Mouse (Mus musculus): ENCODE measurements at regions not wholly inside any gene's neighbourhood (a gene's known extent, or its start where the extent isn't known, plus 50 kb on each side); places are given as distances from the start of the nearest gene placed in this dataset.

- DNase-seq (ENCODE audit: low spot score in 2 of 2), result no peak
- intact Hi-C loops (cut with DNase I), result no loop called here
These were observed 674.2 kb downstream of the Rfpl4b start for GRCm38 (mm10) chr10:38147421-38147820.

GRCm38 (mm10) chr10:38139196-38139595 is 682.4 kb downstream of the Rfpl4b start:
- no peak for DNase-seq (ENCODE audit: low spot score in 2 of 2)
- intact Hi-C loops (cut with DNase I), result no loop called here

GRCm38 (mm10) chr10:38121911-38122573 is 699.5 kb downstream of the Rfpl4b start:
- DNase-seq (ENCODE audit: low spot score in 2 of 2), result no peak
- intact Hi-C loops (cut with DNase I), result no loop called here

GRCm38 (mm10) chr10:38118601-38119000 is 703.0 kb downstream of the Rfpl4b start:
- intact Hi-C loops (cut with DNase I), result no loop called here
- DNase-seq (ENCODE audit: low spot score in 2 of 2), result no peak

- intact Hi-C loops (cut with DNase I), result no loop called here
- DNase-seq (ENCODE audit: low spot score in 2 of 2), result no peak
These were observed 705.1 kb downstream of the Rfpl4b start for GRCm38 (mm10) chr10:38116516-38116915.

GRCm38 (mm10) chr10:38114194-38114593 is 707.4 kb downstream of the Rfpl4b start:
- intact Hi-C loops (cut with DNase I), result no loop called here
- DNase-seq (ENCODE audit: low spot score in 2 of 2), result no peak

GRCm38 (mm10) chr10:38108591-38108990 is 713.0 kb downstream of the Rfpl4b start:
- intact Hi-C loops (cut with DNase I), result no loop called here
- no peak for DNase-seq (ENCODE audit: low spot score in 2 of 2)

- intact Hi-C loops (cut with DNase I), result no loop called here
These were observed 718.0 kb downstream of the Rfpl4b start for GRCm38 (mm10) chr10:38103570-38103969.

GRCm38 (mm10) chr10:38078521-38078920 is 743.1 kb downstream of the Rfpl4b start:
- intact Hi-C loops (cut with DNase I), result no loop called here
- DNase-seq (ENCODE audit: low spot score in 2 of 2), result no peak

More at GRCm38 (mm10) chr10:38103570-38103969, 718.0 kb downstream of the Rfpl4b start:
- DNase-seq (ENCODE audit: low spot score in 2 of 2), result no peak

GRCm38 (mm10) chr10:38072394-38072793 is 749.2 kb downstream of the Rfpl4b start:
- intact Hi-C loops (cut with DNase I), result no loop called here
- DNase-seq (ENCODE audit: low spot score in 2 of 2), result no peak

GRCm38 (mm10) chr10:38059050-38059449 is 762.5 kb downstream of the Rfpl4b start:
- intact Hi-C loops (cut with DNase I), result no loop called here
- DNase-seq (ENCODE audit: low spot score in 2 of 2), result no peak

GRCm38 (mm10) chr10:38010452-38010851 is 811.1 kb downstream of the Rfpl4b start:
- intact Hi-C loops (cut with DNase I), result no loop called here

GRCm38 (mm10) chr10:37995691-37996445 is 825.7 kb downstream of the Rfpl4b start:
- intact Hi-C loops (cut with DNase I), result no loop called here
- no peak for DNase-seq (ENCODE audit: low spot score in 2 of 2)

More at GRCm38 (mm10) chr10:38010452-38010851, 811.1 kb downstream of the Rfpl4b start:
- no peak for DNase-seq (ENCODE audit: low spot score in 2 of 2)

- no peak for DNase-seq (ENCODE audit: low spot score in 2 of 2)
- intact Hi-C loops (cut with DNase I), result no loop called here
These were observed 833.0 kb downstream of the Rfpl4b start for GRCm38 (mm10) chr10:37988297-37989263.

GRCm38 (mm10) chr10:37978899-37979539 is 840.3 kb upstream of the Marcks start:
- intact Hi-C loops (cut with DNase I), result no loop called here
- no peak for DNase-seq (ENCODE audit: low spot score in 2 of 2)

GRCm38 (mm10) chr10:37960051-37960450 is 821.3 kb upstream of the Marcks start:
- no peak for DNase-seq (ENCODE audit: low spot score in 2 of 2)
- intact Hi-C loops (cut with DNase I), result no loop called here

GRCm38 (mm10) chr10:37914780-37915179 is 776.1 kb upstream of the Marcks start:
- DNase-seq (ENCODE audit: low spot score in 2 of 2), result no peak
- intact Hi-C loops (cut with DNase I), result no loop called here

- intact Hi-C loops (cut with DNase I), result no loop called here
- no peak for DNase-seq (ENCODE audit: low spot score in 2 of 2)
These were observed 772.9 kb upstream of the Marcks start for GRCm38 (mm10) chr10:37911669-37912068.

- intact Hi-C loops (cut with DNase I), result no loop called here
- no peak for DNase-seq (ENCODE audit: low spot score in 2 of 2)
These were observed 769.6 kb upstream of the Marcks start for GRCm38 (mm10) chr10:37908276-37908675.

GRCm38 (mm10) chr10:37907731-37908130 is 769.0 kb upstream of the Marcks start:
- intact Hi-C loops (cut with DNase I), result no loop called here
- no peak for DNase-seq (ENCODE audit: low spot score in 2 of 2)

All from left cerebral cortex, postnatal 36 days (tissue).